Mouse (Mus musculus): Measurements from ENCODE around the gene Pheta1.

Gene Pheta1

GRCm38 (mm10) chr5:121827876-121828275, 20.9 kb upstream of the Pheta1 start:
- no peak for DNase-seq

- DNase-seq: no peak
Observed at GRCm38 (mm10) chr5:121828491-121829432, 20.0 kb upstream of the Pheta1 start.

- no peak for DNase-seq
Observed at GRCm38 (mm10) chr5:121831002-121831601, 17.7 kb upstream of the Pheta1 start.

GRCm38 (mm10) chr5:121832376-121833155, 16.2 kb upstream of the Pheta1 start:
- DNase-seq: no peak

- DNase-seq: no peak
Observed at GRCm38 (mm10) chr5:121833159-121833558, 15.6 kb upstream of the Pheta1 start.

GRCm38 (mm10) chr5:121833572-121834240, 15.1 kb upstream of the Pheta1 start:
- DNase-seq: peak; percentile 77 to 87

- no peak for DNase-seq
Observed at GRCm38 (mm10) chr5:121834241-121834606, 14.6 kb upstream of the Pheta1 start.

- no peak for DNase-seq
Observed at GRCm38 (mm10) chr5:121834991-121835747, 13.6 kb upstream of the Pheta1 start.

- DNase-seq: peak in 1 of 2 experiments; percentile 31
Observed at GRCm38 (mm10) chr5:121835949-121836691, 12.7 kb upstream of the Pheta1 start.

GRCm38 (mm10) chr5:121836692-121837415, 11.9 kb upstream of the Pheta1 start:
- peak; percentile 93 to 96 for DNase-seq

GRCm38 (mm10) chr5:121837441-121838340, 11.1 kb upstream of the Pheta1 start, which contains the start of gene Sh2b3:
TSS of gene Sh2b3 (minus strand) at chr5:121837646.
- DNase-seq: no peak

GRCm38 (mm10) chr5:121838341-121839127, 10.2 kb upstream of the Pheta1 start:
- peak; percentile 71 to 76 for DNase-seq

GRCm38 (mm10) chr5:121839128-121839473, 9.7 kb upstream of the Pheta1 start:
- no peak for DNase-seq

GRCm38 (mm10) chr5:121841516-121841915, 7.3 kb upstream of the Pheta1 start:
- no peak for DNase-seq

GRCm38 (mm10) chr5:121841973-121842372, 6.8 kb upstream of the Pheta1 start:
- DNase-seq: no peak

- peak in 1 of 2 experiments; percentile 84 for DNase-seq
Observed at GRCm38 (mm10) chr5:121842665-121843118, 6.1 kb upstream of the Pheta1 start.

GRCm38 (mm10) chr5:121843138-121843905, 5.5 kb upstream of the Pheta1 start:
- DNase-seq: no peak

GRCm38 (mm10) chr5:121845361-121845760, 3.4 kb upstream of the Pheta1 start:
- no peak for DNase-seq

Data from kidney, adult 8-10 months (tissue).